Mouse (Mus musculus) spleen, adult 2 months (tissue): Measurements from ENCODE around the gene Cyp2a22.
"Not testable (repeated sequence)": the region's sequence is repeated elsewhere in the genome, so short reads cannot be mapped to it uniquely, and the experiment has no call there.

Experiments
- CTCF ChIP-seq: fragments of 200-500 bp; IDR thresholded peaks from 2 replicates; pipeline ENCODE4 v1.5.1; 2011; ENCODE audit warnings: mild to moderate bottlenecking, inconsistent platforms; ENCODE audit not compliant: insufficient read depth, insufficient read length, insufficient replicate concordance; ENCODE audit errors: extremely low read depth
- POLR2A ChIP-seq: fragments of 200-500 bp; IDR thresholded peaks from 2 replicates; pipeline ENCODE4 v1.6.1; 2011; ENCODE audit warnings: low read depth, low read length, inconsistent platforms

DNA sequence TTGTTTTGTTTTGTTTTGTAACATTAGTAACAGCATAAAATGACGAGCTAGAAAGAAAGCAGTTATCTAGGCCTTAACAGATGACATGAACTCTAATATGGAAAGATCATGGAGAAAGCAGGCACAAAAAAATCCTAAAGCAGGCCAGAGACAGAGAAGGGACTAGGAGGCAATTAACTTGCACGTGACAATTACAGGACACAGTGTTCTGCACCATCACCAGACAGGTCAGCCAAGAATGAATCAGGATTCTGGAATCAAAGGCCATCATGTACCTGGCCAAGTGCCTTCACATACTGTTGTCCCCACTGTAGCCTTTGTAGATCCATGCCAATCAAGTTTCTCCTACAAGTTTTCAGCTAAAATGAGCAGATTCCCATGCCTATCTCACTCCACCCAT, 42.3 kb upstream of the Cyp2a22 start:
- not testable (repeated sequence) for TF ChIP-seq CTCF, POLR2A
